Mouse (Mus musculus) ES-E14 (cell line): ENCODE results near the gene Fut8.

Experiments used
- CHD2 ChIP-seq: IDR thresholded peaks from 2 replicates; pipeline ENCODE4 v1.6.1; 2014; ENCODE audit warnings: mild to moderate bottlenecking, low read depth, low read length, inconsistent platforms
- HCFC1 ChIP-seq: IDR thresholded peaks from 2 replicates; pipeline ENCODE4 v1.6.1; 2012; ENCODE audit warnings: low read length, inconsistent platforms, borderline replicate concordance; ENCODE audit not compliant: insufficient read depth
- MAFK ChIP-seq: IDR thresholded peaks from 2 replicates; pipeline ENCODE4 v1.6.1; 2014; ENCODE audit warnings: mild to moderate bottlenecking, low read depth, low read length, inconsistent platforms; ENCODE audit not compliant: insufficient read depth
- ZC3H11A ChIP-seq: IDR thresholded peaks from 2 replicates; pipeline ENCODE4 v1.6.1; 2012; ENCODE audit warnings: low read depth, mild to moderate bottlenecking, inconsistent platforms, low read length, borderline replicate concordance
- ZNF384 ChIP-seq: IDR thresholded peaks from 2 replicates; pipeline ENCODE4 v1.6.1; 2012; ENCODE audit warnings: low read depth, low read length, inconsistent platforms

- no peak for TF ChIP-seq ZNF384
- TF ChIP-seq CHD2: no peak
- TF ChIP-seq MAFK: no peak
- no peak for TF ChIP-seq HCFC1
- TF ChIP-seq ZC3H11A: no peak
Observed at GRCm38 (mm10) chr12:77208576-77209180, 29.2 kb upstream of the Fut8 start.
